Mouse (Mus musculus) liver, postnatal 0 days (tissue): ENCODE data around the gene LTO1. TPM values are rescaled to one million over a fixed set of nuclear protein-coding genes. Genes with fewer than 3 reads are reported as not detected.

Experiments
- ATAC-seq: fragments of 200-750 bp; cut with Nextera tagmentation; 2 replicates; pipeline ENCODE4 v1.8.0; 2017; ENCODE audit warnings: mild to moderate bottlenecking, moderate library complexity
- DNase-seq: peaks from one replicate; pipeline ENCODE4 v3.0.0-alpha.2; 2016
- H3K27ac ChIP-seq: fragments of 300-500 bp; sonication (generic); 2 replicates; pipeline ENCODE4 v1.5.1; 2014; ENCODE audit warnings: antibody characterized with exemption, moderate library complexity, mild to moderate bottlenecking, low read depth
- H3K27me3 ChIP-seq: fragments of 300-500 bp; sonication (generic); 2 replicates; pipeline ENCODE4 v1.6.1; 2014; ENCODE audit warnings: low read length, control low read depth, mixed read lengths; ENCODE audit not compliant: insufficient read depth
- H3K36me3 ChIP-seq: fragments of 300-500 bp; sonication (generic); replicated peaks from 2 replicates; pipeline ENCODE4 v1.6.1; 2014; ENCODE audit warnings: mild to moderate bottlenecking, control low read depth, low read length, moderate library complexity, mixed read lengths; ENCODE audit not compliant: insufficient read depth
- H3K4me1 ChIP-seq: fragments of 300-500 bp; sonication (generic); 2 replicates; pipeline ENCODE4 v1.6.1; 2014; ENCODE audit warnings: antibody characterized with exemption, mild to moderate bottlenecking, control low read depth; ENCODE audit not compliant: insufficient read depth
- H3K4me2 ChIP-seq: fragments of 300-500 bp; sonication (generic); 2 replicates; pipeline ENCODE4 v1.6.1; 2014; ENCODE audit warnings: low read depth, mild to moderate bottlenecking, low read length, moderate library complexity, mixed read lengths
- H3K4me3 ChIP-seq: fragments of 300-500 bp; sonication (generic); 2 replicates; pipeline ENCODE4 v1.5.1; 2014; ENCODE audit warnings: low read depth, low read length
- H3K9ac ChIP-seq: fragments of 300-500 bp; sonication (generic); replicated peaks from 2 replicates; pipeline ENCODE4 v1.6.1; 2014; ENCODE audit warnings: mild to moderate bottlenecking, moderate library complexity
- H3K9me3 ChIP-seq: fragments of 300-500 bp; sonication (generic); 2 replicates; pipeline ENCODE4 v1.6.1; 2016; ENCODE audit warnings: mild to moderate bottlenecking, control low read depth, low read length, mixed read lengths
- CTCF ChIP-seq: sonication (generic); IDR thresholded peaks from 2 replicates; pipeline ENCODE4 v1.5.1; 2016; ENCODE audit warnings: antibody characterized with exemption, low read depth
- EP300 ChIP-seq: IDR thresholded peaks from 2 replicates; pipeline ENCODE4 v1.6.1; 2016; ENCODE audit warnings: antibody characterized with exemption, low read depth, mild to moderate bottlenecking
- WGBS: fragments of 180-500 bp; shearing (Covaris S2); extraction: QIAGEN DNeasy Blood & Tissue Kit; methylation state at CpG from one replicate; pipeline ENCODE4 v1.1.7; 2014; ENCODE audit not compliant: insufficient replicate concordance; 5-methylcytosine and 5-hydroxymethylcytosine counted together
- polyA plus RNA-seq: library from polyadenylated mRNA; unstranded; fragments of >200 nt; fragmentation: Nextera tagmentation; extraction: Ambion mirVana; gene quantifications from 2 replicates; pipeline ENCODE4 v1.2.1, GENCODE M21; 2015

Gene LTO1
- polyA plus RNA-seq, 1 experiment from 2014 or later = 7.0 TPM

- TF ChIP-seq EP300 (no peak), CTCF (peak; percentile 98)
- H3K4me1 ChIP-seq = peaks cover 27% of the 10 kb centered on the region
- H3K27ac ChIP-seq = no peak overlapping the region
- no peaks in the 10 kb centered on the region for H3K36me3 ChIP-seq
- peaks cover 50% of the 10 kb centered on the region for H3K27me3 ChIP-seq
- WGBS = 3% methylated on average over 20 of the region's 20 CpGs
- peak overlapping the region; percentile 64 for H3K4me3 ChIP-seq
- no peaks in the 10 kb centered on the region for H3K9me3 ChIP-seq
- DNase-seq (peak; percentile 89), ATAC-seq (peak; percentile 66)
- peak overlapping the region; percentile 61 for H3K9ac ChIP-seq
- H3K4me2 ChIP-seq = peak overlapping the region; percentile 95
Observed at GRCm38 (mm10) chr7:144937490-144937889, 22.6 kb downstream of the LTO1 start.

- Histone ChIP-seq H3K9me3 (no peaks in the 10 kb centered on the region), H3K4me1 (peaks cover 31% of the 10 kb centered on the region), H3K9ac (peak overlapping the region; percentile 61), H3K36me3 (no peaks in the 10 kb centered on the region), H3K4me3 (peak overlapping the region; percentile 64), H3K4me2 (peak overlapping the region; percentile 95), H3K27me3 (peaks cover 55% of the 10 kb centered on the region), H3K27ac (no peak overlapping the region; the same call in 1 of the 2 replicates)
- TF ChIP-seq CTCF = no peak
- TF ChIP-seq EP300 = no peak
- WGBS = under 1% methylated on average over 39 of the region's 39 CpGs
- DNase-seq = no peak
- no peak for ATAC-seq
Observed at GRCm38 (mm10) chr7:144937899-144938517, 23.1 kb downstream of the LTO1 start.

GRCm38 (mm10) chr7:144938661-144939343 lies 23.9 kb downstream of the LTO1 start:
- peaks cover 61% of the 10 kb centered on the region for H3K27me3 ChIP-seq
- H3K4me3 ChIP-seq = peak overlapping the region; percentile 64
- 0 out of 2 replicates have a peak overlapping the region, but pooled peaks have one; percentile 6 for H3K27ac ChIP-seq
- peak overlapping the region; percentile 95 for H3K4me2 ChIP-seq
- no peaks in the 10 kb centered on the region for H3K9me3 ChIP-seq
- H3K4me1 ChIP-seq = peaks cover 38% of the 10 kb centered on the region
- ATAC-seq = no peak
- H3K36me3 ChIP-seq = no peaks in the 10 kb centered on the region
- H3K9ac ChIP-seq = peak overlapping the region; percentile 61
- DNase-seq = no peak
- WGBS = under 1% methylated on average over 31 of the region's 32 CpGs
- TF ChIP-seq CTCF (no peak), EP300 (no peak)

- WGBS = under 1% methylated on average over 40 of the region's 45 CpGs
- no peaks in the 10 kb centered on the region for H3K9me3 ChIP-seq
- H3K9ac ChIP-seq = peak within 1 kb of the TSS; percentile 61
- peak within 1 kb of the TSS; percentile 64 for H3K4me3 ChIP-seq
- peak; percentile 64 for DNase-seq
- peaks cover 38% of the 10 kb centered on the region for H3K4me1 ChIP-seq
- peak within 1 kb of the TSS; percentile 95 for H3K4me2 ChIP-seq
- H3K36me3 ChIP-seq = no peaks in the 10 kb centered on the region
- TF ChIP-seq EP300 (no peak), CTCF (0 out of 2 replicates have a peak, but pooled peaks have one; percentile 19)
- peak; percentile 48 for ATAC-seq
- H3K27ac ChIP-seq = peak within 1 kb of the TSS; percentile 55; the same call in 1 of the 2 replicates
- peaks cover 61% of the 10 kb centered on the region for H3K27me3 ChIP-seq
Observed at GRCm38 (mm10) chr7:144939344-144940002, 24.6 kb downstream of the LTO1 start, which contains the start of gene Ccnd1. TSS of gene Ccnd1 (minus strand) at chr7:144939925.

- Histone ChIP-seq H3K9me3 (no peaks in the 10 kb centered on the region), H3K36me3 (no peaks in the 10 kb centered on the region), H3K4me1 (peaks cover 38% of the 10 kb centered on the region), H3K4me2 (peak overlapping the region; percentile 95), H3K27me3 (peaks cover 61% of the 10 kb centered on the region), H3K27ac (peak overlapping the region; percentile 39; the same call in 1 of the 2 replicates), H3K4me3 (peak overlapping the region; percentile 64), H3K9ac (0 out of 2 replicates have a peak overlapping the region, but pooled peaks have one; percentile 6)
- TF ChIP-seq CTCF (no peak), EP300 (no peak)
- DNase-seq = no peak
- 1% methylated on average over 22 of the region's 22 CpGs for WGBS
- ATAC-seq = no peak
Observed at GRCm38 (mm10) chr7:144940003-144940571, 25.2 kb downstream of the LTO1 start.
